Mouse (Mus musculus): ENCODE data around the gene Sfmbt2.

DNA sequence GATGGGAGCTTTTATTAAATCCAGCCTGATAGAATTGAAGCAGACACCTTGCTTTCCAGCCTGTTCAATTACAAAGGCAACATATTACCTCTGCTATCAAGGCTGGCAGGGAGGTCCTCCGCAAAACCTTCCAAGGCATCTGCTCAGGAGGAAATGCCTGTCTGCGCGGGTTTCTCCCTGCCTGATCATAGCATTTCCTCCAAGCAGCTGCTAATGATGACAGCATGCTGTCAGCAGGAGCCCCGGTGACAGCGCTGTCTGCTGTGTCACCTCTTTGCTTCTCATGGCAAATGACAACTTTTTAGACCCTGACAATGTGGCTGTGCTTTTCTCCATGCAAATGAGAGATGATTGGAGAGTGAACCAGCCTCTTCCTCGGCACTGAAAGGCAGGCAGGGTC is 199.1 kb downstream of the Sfmbt2 start:
- TF ChIP-seq MAFK (IDR thresholded peaks at IDR 0.05; ENCODE audit: insufficient read depth, low read depth, low read length) (no peak), HCFC1 (IDR thresholded peaks at IDR 0.05; ENCODE audit: borderline replicate concordance, insufficient read depth, low read length) (no peak), ZC3H11A (IDR thresholded peaks at IDR 0.05; ENCODE audit: borderline replicate concordance, low read depth, low read length) (no peak)

Data from ES-E14 (cell line).